Mouse (Mus musculus) bone marrow macrophage, adult 2 months (primary cell): Measurements from ENCODE around the gene Otud5.

Experiments
- CTCF ChIP-seq: IDR thresholded peaks from 2 replicates; pipeline ENCODE4 v1.5.1; 2012; ENCODE audit warnings: low read depth, mild to moderate bottlenecking, low read length, moderate library complexity
- POLR2A ChIP-seq: IDR thresholded peaks from 2 replicates; pipeline ENCODE4 v1.6.1; 2012; ENCODE audit warnings: mild to moderate bottlenecking, low read depth, low read length, borderline replicate concordance

- TF ChIP-seq CTCF: no peak
- TF ChIP-seq POLR2A: no peak
Observed at GRCm38 (mm10) chrX:7907735-7908134, 66.6 kb downstream of the Otud5 start, which contains the start of gene Gm10491.
